Mouse (Mus musculus) adrenal gland, adult 10 weeks (tissue): ENCODE measurements around the gene Kmt2b. TPM values are rescaled to one million over a fixed set of nuclear protein-coding genes. Genes with fewer than 3 reads are reported as not detected.

Experiments used
- polyA plus RNA-seq: library from polyadenylated mRNA; stranded (reverse); fragments of 350-450 nt; fragmentation: Illumina TruSeq; extraction: RNeasy Lipid Tissue Mini Kit (QIAGEN cat#74804); gene quantifications from one replicate; pipeline ENCODE4 v1.2.3, GENCODE M21; 2014; ENCODE audit warnings: low read depth, low replicate concordance

The Kmt2b gene
- polyA plus RNA-seq = 5.8 TPM

GRCm38 (mm10) chr7:30588676-30589434, at the start of gene Kmt2b:
Gene Kmt2b (minus strand): TSS chr7:30588726.

DNA sequence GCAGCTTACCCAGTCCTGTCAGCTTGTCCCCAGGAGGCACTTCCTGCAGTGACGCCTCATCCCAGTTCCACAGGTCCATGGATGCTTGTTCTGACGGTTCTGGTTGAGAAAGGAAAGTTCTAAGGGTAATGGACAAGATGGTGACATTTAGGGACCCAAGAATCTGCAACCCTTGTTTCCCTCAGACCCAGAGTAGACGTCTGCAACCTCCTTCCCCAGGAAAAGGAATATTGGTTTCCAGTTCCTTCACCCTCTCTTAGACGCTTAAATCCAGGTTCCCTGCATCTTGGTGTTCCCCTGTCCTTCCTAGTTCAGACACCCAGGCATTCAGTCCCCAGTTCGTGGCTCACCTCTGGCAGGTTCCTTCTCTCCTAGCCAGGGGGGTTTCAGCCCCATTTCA, 47.2 kb upstream of the Kmt2b start, which contains the start of gene Etv2:
Etv2 (minus strand) TSS at position 101 of the 400 bp plus-strand sequence.

DNA sequence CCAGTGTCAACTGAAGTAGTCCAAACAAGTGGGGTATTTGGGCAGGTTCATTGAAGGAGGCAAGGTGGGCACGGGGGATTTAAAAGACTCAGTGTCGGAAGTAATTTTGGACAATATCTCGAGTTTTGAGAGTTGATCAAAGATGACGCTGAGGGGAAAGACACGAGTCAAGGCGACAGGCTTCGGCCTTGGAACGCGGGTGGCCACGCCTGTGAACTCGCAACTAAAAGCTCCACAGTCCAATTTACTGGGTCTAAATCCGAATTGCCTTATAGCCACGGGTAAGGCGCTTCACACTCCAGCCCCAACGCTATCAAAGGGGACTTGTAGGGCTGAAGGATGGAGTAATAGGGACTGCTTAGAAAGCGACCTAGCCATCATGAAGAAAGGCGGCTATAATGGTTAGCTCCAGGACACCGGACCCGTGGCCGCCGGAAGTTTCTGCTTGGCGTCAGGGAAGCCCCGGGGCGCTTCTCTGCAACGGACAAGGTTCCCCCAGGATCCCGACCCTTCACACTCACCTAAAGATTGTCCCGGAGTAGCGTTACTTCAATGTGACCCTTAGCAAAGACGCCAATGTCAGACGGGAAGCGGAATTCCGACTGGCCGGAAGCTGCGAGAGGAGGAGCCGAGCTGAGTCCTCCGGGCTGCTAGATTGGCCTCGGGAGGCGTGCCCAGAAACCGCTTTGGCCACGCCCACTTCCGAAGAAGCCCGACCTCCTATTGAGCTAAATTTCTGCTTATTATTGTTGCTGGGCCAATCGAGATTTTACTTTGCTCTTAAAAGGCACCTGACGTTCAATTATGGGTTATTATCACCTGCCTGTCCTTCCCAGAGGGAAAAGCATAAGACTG, 37.2 kb upstream of the Kmt2b start, which contains the start of gene Cox6b1:
Cox6b1 (minus strand) TSS at position 622 of the 855 bp plus-strand sequence.

GRCm38 (mm10) chr7:30612654-30613402, 24.3 kb upstream of the Kmt2b start, which contains the start of gene Upk1a:
Gene Upk1a (minus strand): TSS chr7:30612847.

GRCm38 (mm10) chr7:30598786-30599185, 10.3 kb upstream of the Kmt2b start, which contains the start of gene Zbtb32:
Gene Zbtb32 (minus strand): TSS chr7:30598909.

GRCm38 (mm10) chr7:30564970-30565571, 23.5 kb downstream of the Kmt2b start, which contains the start of gene Igflr1:
Gene Igflr1 (plus strand): TSS chr7:30565427.

GRCm38 (mm10) chr7:30563117-30563905, 25.2 kb downstream of the Kmt2b start, which contains the start of the genes U2af1l4, Gm49396 and Psenen:
Gene U2af1l4 (plus strand): TSS chr7:30563301.
Gene Gm49396 (plus strand): TSS chr7:30563344.
Gene Psenen (minus strand): TSS chr7:30563627.

GRCm38 (mm10) chr7:30559443-30559954, 29.0 kb downstream of the Kmt2b start, which contains the start of gene Lin37:
Gene Lin37 (minus strand): TSS chr7:30559838.

GRCm38 (mm10) chr7:30552102-30553020, 36.2 kb downstream of the Kmt2b start, which contains the start of the genes Hspb6 and Proser3:
Gene Hspb6 (plus strand): TSS chr7:30552178.
Gene Proser3 (minus strand): TSS chr7:30552299.

DNA sequence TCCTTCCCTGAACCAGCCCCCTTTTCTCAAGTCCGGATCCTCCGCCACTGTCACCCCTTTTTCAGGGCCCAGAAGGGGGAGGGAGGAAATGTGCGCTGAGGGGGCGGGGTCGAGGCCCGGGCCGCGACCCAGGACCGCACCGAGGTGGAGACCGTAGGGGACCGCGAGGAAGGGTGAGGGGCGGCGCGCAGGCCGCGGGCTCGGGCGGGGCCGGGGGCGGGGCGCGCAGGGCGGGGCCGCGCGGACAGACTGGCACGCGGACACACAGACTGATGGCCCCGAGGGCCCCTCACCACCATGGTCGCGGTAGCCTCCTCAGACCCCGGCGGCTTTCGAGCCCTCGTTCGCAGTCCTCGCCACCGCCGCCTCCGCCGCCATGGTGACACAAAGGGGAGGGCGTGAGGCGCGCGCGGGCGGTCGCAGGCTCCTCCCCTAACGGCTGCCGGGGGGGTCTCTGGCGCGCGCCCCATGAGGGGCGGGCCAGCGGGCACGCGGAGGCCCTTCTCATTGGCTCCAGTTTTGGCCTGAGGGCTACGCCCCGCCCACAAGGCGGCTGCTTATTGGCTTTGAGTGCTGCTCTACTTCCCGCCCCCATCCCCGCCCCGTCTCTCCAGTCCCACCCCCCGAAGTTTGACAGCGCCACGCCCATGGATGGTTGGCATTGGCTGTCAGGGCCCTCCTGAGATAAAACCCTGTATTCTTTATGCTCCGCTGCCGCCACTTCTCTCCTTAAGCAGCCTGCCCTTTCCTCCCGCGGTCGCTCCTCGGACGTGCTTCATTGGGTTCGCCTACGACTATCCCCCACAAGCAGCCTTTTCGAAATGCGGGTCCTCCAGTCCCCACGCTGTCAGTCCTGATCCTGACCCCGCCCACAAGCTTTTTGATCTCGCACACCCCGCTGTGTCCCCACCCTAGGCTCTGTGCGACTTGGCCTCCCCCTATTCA, 53.6 kb downstream of the Kmt2b start, which contains the start of gene Arhgap33:
Arhgap33 (minus strand) TSS at position 428 of the 945 bp plus-strand sequence.

Other genes with a start within 250 kb of the Kmt2b start
- 1.4 TPM for gene Lrfn3, start 226.0 kb downstream of the Kmt2b start, polyA plus RNA-seq
- 3.2 TPM for gene Tyrobp, start 175.0 kb downstream of the Kmt2b start, polyA plus RNA-seq
- not detected for gene Hcst, start 168.9 kb downstream of the Kmt2b start, polyA plus RNA-seq
- not detected for gene Nfkbid, start 167.0 kb downstream of the Kmt2b start, polyA plus RNA-seq
- gene Aplp1, start 143.2 kb downstream of the Kmt2b start, polyA plus RNA-seq = 8.6 TPM
- gene Kirrel2, start 131.0 kb downstream of the Kmt2b start, polyA plus RNA-seq = not detected
- not detected for gene Nphs1, start 130.4 kb downstream of the Kmt2b start, polyA plus RNA-seq
- gene Prodh2, start 95.1 kb downstream of the Kmt2b start, polyA plus RNA-seq = not detected
- 0.23 TPM for gene Arhgap33, start 53.7 kb downstream of the Kmt2b start, polyA plus RNA-seq
- 50.0 TPM for gene Hspb6, start 36.5 kb downstream of the Kmt2b start, polyA plus RNA-seq
- gene Proser3, start 36.4 kb downstream of the Kmt2b start, polyA plus RNA-seq = 1.5 TPM
- gene Lin37, start 28.9 kb downstream of the Kmt2b start, polyA plus RNA-seq = 6.5 TPM
- 13.9 TPM for gene U2af1l4, start 25.4 kb downstream of the Kmt2b start, polyA plus RNA-seq
- 3.4 TPM for gene Gm49396, start 25.4 kb downstream of the Kmt2b start, polyA plus RNA-seq
- 31.7 TPM for gene Psenen, start 25.1 kb downstream of the Kmt2b start, polyA plus RNA-seq
- gene Igflr1, start 23.3 kb downstream of the Kmt2b start, polyA plus RNA-seq = not detected
- gene Zbtb32, start 10.2 kb upstream of the Kmt2b start, polyA plus RNA-seq = not detected
- not detected for gene Upk1a, start 24.1 kb upstream of the Kmt2b start, polyA plus RNA-seq
- gene Cox6b1, start 37.4 kb upstream of the Kmt2b start, polyA plus RNA-seq = 1,385 TPM
- not detected for gene Etv2, start 47.1 kb upstream of the Kmt2b start, polyA plus RNA-seq
- gene Rbm42, start 61.6 kb upstream of the Kmt2b start, polyA plus RNA-seq = not detected
- gene Haus5, start 76.3 kb upstream of the Kmt2b start, polyA plus RNA-seq = 2.0 TPM
- not detected for gene Pmis2, start 82.9 kb upstream of the Kmt2b start, polyA plus RNA-seq
- not detected for gene 2200002J24Rik, start 110.2 kb upstream of the Kmt2b start, polyA plus RNA-seq
- gene Atp4a, start 123.5 kb upstream of the Kmt2b start, polyA plus RNA-seq = not detected
- gene Tmem147, start 140.8 kb upstream of the Kmt2b start, polyA plus RNA-seq = 14.1 TPM
- gene Gapdhs, start 155.0 kb upstream of the Kmt2b start, polyA plus RNA-seq = not detected
- gene Sbsn, start 162.7 kb upstream of the Kmt2b start, polyA plus RNA-seq = 12.7 TPM
- 7.0 TPM for gene Dmkn, start 175.0 kb upstream of the Kmt2b start, polyA plus RNA-seq
- not detected for gene Krtdap, start 199.2 kb upstream of the Kmt2b start, polyA plus RNA-seq
- gene Ffar2, start 235.0 kb upstream of the Kmt2b start, polyA plus RNA-seq = 1.3 TPM